Mouse (Mus musculus) hindbrain, embryonic 11.5 days (tissue): ENCODE data around the gene Mnat1. TPM values are rescaled to one million over a fixed set of nuclear protein-coding genes. Genes with fewer than 3 reads are reported as not detected.
"Not testable (repeated sequence)": the region's sequence is repeated elsewhere in the genome, so short reads cannot be mapped to it uniquely, and the experiment has no call there.

Experiments
- ATAC-seq: fragments of 200-750 bp; cut with Nextera tagmentation; 2 replicates; pipeline ENCODE4 v1.8.0; 2017; ENCODE audit warnings: mild to moderate bottlenecking, moderate TSS enrichment, moderate library complexity; ENCODE audit not compliant: low FRiP score
- DNase-seq: peaks from one replicate; pipeline ENCODE4 v3.0.0-alpha.2; 2015; ENCODE audit warnings: low spot score
- H3K27ac ChIP-seq: fragments of 300-500 bp; sonication (generic); 2 replicates; pipeline ENCODE4 v1.5.1; 2014; ENCODE audit warnings: mild to moderate bottlenecking, low read depth, low read length
- H3K27me3 ChIP-seq: fragments of 300-500 bp; sonication (generic); 2 replicates; pipeline ENCODE4 v1.6.1; 2014; ENCODE audit warnings: mild to moderate bottlenecking, low read length, moderate library complexity, mixed read lengths; ENCODE audit not compliant: control insufficient read depth, insufficient read depth
- H3K36me3 ChIP-seq: fragments of 300-500 bp; sonication (generic); 2 replicates; pipeline ENCODE4 v1.6.1; 2014; ENCODE audit warnings: mild to moderate bottlenecking, low read length, moderate library complexity, mixed read lengths; ENCODE audit not compliant: control insufficient read depth, insufficient read depth
- H3K4me1 ChIP-seq: fragments of 300-500 bp; sonication (generic); replicated peaks from 2 replicates; pipeline ENCODE4 v1.6.1; 2014; ENCODE audit warnings: low read length, mixed read lengths; ENCODE audit not compliant: control insufficient read depth, insufficient read depth
- H3K4me2 ChIP-seq: fragments of 300-500 bp; sonication (generic); replicated peaks from 2 replicates; pipeline ENCODE4 v1.6.1; 2014; ENCODE audit warnings: mild to moderate bottlenecking, low read depth, low read length
- H3K4me3 ChIP-seq: fragments of 300-500 bp; sonication (generic); 2 replicates; pipeline ENCODE4 v1.5.1; 2014; ENCODE audit warnings: low read depth, low read length
- H3K9ac ChIP-seq: fragments of 300-500 bp; sonication (generic); 2 replicates; pipeline ENCODE4 v1.6.1; 2014; ENCODE audit warnings: low read depth, low read length
- H3K9me3 ChIP-seq: fragments of 300-500 bp; sonication (generic); 2 replicates; pipeline ENCODE4 v1.6.1; 2016; ENCODE audit warnings: low read length; ENCODE audit not compliant: control insufficient read depth
- whole genome bisulfite sequencing: fragments of 180-500 bp; shearing (Covaris S2); extraction: QIAGEN DNeasy Blood & Tissue Kit; methylation state at CpG from one replicate; pipeline ENCODE4 v1.1.7; 2014; 5-methylcytosine and 5-hydroxymethylcytosine counted together
- polyA plus RNA-seq: library from polyadenylated mRNA; unstranded; fragments of >200 nt; fragmentation: Nextera tagmentation; extraction: Ambion mirVana; gene quantifications from 2 replicates; pipeline ENCODE4 v1.2.1, GENCODE M21; 2014

Gene Mnat1
- polyA plus RNA-seq, 1 experiment from 2014 or later: 36.7 TPM

DNA sequence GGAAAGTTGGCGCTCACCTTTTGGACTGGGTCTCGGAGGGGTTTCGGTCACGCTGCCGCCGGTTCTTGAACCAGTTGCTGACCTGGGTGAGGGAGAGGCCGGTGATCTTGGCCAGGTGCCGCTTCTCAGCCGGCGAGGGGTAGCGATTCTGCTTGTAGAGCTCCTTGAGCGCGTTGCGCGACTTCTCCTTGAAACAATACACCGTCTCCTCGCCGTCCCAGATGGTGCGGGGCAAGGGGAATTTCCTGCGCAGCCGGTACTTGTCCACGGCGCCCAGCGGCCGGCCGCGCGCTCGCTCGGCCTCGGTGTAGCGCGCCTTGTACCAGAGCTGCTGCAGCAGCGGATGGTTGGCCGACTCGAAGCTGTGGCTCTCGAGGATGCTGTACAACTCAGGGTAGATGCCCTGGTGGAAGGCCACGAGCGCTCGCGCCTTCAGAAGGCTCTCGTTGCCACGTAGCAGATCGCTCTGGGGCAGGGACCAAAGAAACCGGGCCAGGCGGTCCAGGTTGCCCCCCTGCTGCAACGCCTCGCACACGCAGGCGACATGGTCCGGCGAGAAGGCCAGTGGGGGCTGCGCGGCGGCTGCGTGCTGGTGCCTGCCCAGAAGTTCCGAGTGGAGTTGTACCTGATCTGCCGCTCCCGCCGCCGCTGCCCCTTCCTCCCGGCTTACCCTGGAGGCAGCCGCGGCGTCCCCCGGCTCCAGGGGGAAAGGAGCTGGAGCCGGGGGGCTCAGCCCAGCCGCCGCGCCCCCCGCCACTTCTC is 11.0 kb upstream of the Mnat1 start:
- Histone ChIP-seq H3K4me2 (peak overlapping the region; percentile 99), H3K27ac (peak overlapping the region; percentile 82), H3K9me3 (no peaks in the 10 kb centered on the region), H3K9ac (peak overlapping the region; percentile 79), H3K4me3 (peak overlapping the region; percentile 74), H3K4me1 (no peaks in the 10 kb centered on the region), H3K27me3 (peaks cover 9% of the 10 kb centered on the region; the same call in 1 of the 2 replicates), H3K36me3 (no peaks in the 10 kb centered on the region)
- WGBS: under 1% methylated on average over 67 of the region's 71 CpGs
- ATAC-seq: peak; percentile 75
- DNase-seq: peak; percentile 73

DNA sequence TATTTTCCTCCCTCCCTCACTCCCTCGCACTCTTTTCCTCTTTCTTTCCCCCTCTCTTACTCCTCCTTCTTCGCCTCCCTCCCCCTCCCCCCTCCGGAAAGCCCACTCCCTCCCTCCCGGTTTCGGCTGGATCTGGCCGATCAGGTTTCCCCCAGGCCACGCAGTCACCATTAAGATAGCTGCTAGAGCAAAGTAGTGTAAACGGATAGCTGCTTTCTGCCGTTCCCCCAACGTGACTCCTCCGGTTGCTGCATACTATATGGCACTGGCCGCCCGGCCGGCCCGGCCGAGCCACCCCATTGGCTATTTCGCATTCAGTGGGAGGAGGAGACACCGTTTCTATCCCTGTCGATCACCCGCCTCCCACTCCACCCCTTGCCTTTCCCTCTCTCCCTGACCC is 10.3 kb upstream of the Mnat1 start, which contains the start of gene Six4:
Six4 (minus strand) TSS at position 261 of the 400 bp plus-strand sequence.
- DNase-seq (peak; percentile 84), ATAC-seq (peak; percentile 88)
- H3K27me3 ChIP-seq: peaks cover 9% of the 10 kb centered on the region; the same call in 1 of the 2 replicates
- H3K9me3 ChIP-seq: no peaks in the 10 kb centered on the region
- no peaks in the 10 kb centered on the region for H3K36me3 ChIP-seq
- H3K27ac ChIP-seq: peak within 1 kb of the TSS; percentile 82
- no peaks in the 10 kb centered on the region for H3K4me1 ChIP-seq
- peak within 1 kb of the TSS; percentile 74 for H3K4me3 ChIP-seq
- WGBS: 0% methylated on average over 20 of the region's 20 CpGs
- H3K9ac ChIP-seq: peak within 1 kb of the TSS; percentile 79
- peak within 1 kb of the TSS; percentile 99 for H3K4me2 ChIP-seq

DNA sequence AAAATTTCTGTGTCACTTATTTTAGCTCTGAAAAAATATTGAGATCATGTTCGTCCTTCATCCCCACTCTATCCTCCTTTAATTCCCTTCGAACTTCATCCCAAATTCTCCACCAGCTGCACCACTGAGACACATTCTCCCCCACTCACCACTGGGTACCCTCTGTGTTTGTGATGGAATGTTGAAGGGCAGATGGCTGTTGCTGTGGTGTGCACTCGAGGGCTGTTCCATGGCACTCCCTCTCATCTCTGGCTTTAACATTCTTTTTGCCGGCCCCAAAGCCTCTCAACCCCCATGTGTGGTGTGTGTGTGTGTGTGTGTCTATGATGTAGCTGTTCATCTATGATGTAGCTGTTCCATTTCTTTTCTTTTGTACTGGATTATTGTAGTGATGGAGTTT is 1.7 kb downstream of the Mnat1 start:
- 76% methylated on average over 4 of the region's 4 CpGs for WGBS

DNA sequence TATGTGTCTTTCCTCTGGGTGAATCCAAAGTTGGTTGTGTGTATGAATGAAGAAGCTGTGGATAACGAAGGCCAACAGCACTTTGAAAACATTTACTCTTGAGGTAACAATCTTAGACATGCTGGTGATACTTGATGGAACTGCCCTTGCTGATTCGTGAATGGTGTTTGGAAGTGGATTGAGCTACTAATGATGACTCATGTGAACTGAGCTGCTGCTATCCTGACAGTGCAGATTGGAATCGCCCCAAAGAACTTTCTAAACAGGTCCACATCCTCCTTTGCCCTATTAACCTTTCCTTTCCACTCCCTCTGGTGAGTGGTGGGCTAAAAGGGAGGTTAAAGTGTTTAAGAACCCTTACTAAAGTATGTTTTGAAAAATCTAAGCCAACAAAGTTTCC is 17.2 kb downstream of the Mnat1 start:
- Histone ChIP-seq H3K4me3 (no peak overlapping the region), H3K9ac (no peak overlapping the region), H3K4me2 (no peak overlapping the region), H3K4me1 (no peaks in the 10 kb centered on the region), H3K27ac (no peak overlapping the region), H3K27me3 (no peaks in the 10 kb centered on the region), H3K36me3 (no peaks in the 10 kb centered on the region), H3K9me3 (no peaks in the 10 kb centered on the region)
- no peak for ATAC-seq
- 91% methylated on average over 3 of the region's 3 CpGs for WGBS
- no peak for DNase-seq

More for the DNA sequence above, 1.7 kb downstream of the Mnat1 start:
- H3K4me3 ChIP-seq: no peak overlapping the region
- no peak overlapping the region for H3K27ac ChIP-seq
- H3K9me3 ChIP-seq: no peaks in the 10 kb centered on the region
- no peak overlapping the region for H3K4me2 ChIP-seq
- no peak overlapping the region for H3K9ac ChIP-seq
- no peaks in the 10 kb centered on the region for H3K4me1 ChIP-seq
- no peaks in the 10 kb centered on the region for H3K27me3 ChIP-seq
- H3K36me3 ChIP-seq: no peaks in the 10 kb centered on the region
- DNase-seq (no peak), ATAC-seq (no peak)

DNA sequence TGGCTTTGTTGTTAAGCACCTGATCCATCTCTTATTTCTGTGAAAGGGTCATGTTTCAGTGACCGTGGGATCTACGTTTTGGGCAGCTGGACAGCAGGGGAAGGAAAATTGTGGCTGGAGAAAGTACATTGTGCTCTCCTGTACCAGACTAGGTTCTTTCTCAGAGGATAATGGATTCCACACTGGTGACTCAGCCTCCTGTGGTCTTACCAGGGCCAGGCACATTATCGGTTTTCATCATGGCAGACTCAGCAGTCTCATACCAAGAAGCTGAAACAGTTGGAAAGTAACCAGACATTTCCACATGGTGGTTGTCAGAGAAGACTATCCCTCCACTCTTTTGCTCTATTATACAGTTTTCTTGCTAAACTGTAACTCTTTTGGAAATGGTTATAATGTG is 23.7 kb downstream of the Mnat1 start:
- 54% methylated on average over 3 of the region's 3 CpGs for WGBS
- no peak overlapping the region for H3K9ac ChIP-seq

DNA sequence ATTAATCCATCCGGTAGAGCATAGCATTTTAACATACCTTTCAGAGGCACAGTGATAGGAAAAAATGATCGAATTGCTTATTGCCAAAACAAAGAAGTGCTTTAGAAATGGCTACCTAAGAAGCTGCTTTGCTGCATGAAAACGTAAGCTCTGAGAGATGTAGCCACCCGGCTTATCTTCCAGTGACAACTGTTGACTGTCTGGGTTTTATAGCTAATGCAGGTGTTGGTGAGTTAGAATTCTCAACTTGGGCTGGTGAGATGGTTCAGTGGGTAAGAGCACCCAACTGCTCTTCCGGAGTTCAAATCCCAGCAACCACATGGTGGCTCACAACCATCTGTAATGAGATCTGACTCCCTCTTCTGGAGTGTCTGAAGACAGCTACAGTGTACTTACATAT is 27.5 kb downstream of the Mnat1 start:
- H3K9ac ChIP-seq, H3K4me1 ChIP-seq, H3K27ac ChIP-seq, ATAC-seq, H3K4me2 ChIP-seq, H3K27me3 ChIP-seq, H3K36me3 ChIP-seq, DNase-seq, H3K9me3 ChIP-seq, H3K4me3 ChIP-seq: not testable (repeated sequence)
- 95% methylated on average over 5 of the region's 5 CpGs for WGBS

More for the DNA sequence above, 23.7 kb downstream of the Mnat1 start:
- Histone ChIP-seq H3K4me3 (no peak overlapping the region), H3K27me3 (no peaks in the 10 kb centered on the region), H3K4me2 (no peak overlapping the region), H3K36me3 (no peaks in the 10 kb centered on the region), H3K9me3 (no peaks in the 10 kb centered on the region), H3K27ac (no peak overlapping the region), H3K4me1 (no peaks in the 10 kb centered on the region)
- DNase-seq: no peak
- no peak for ATAC-seq

DNA sequence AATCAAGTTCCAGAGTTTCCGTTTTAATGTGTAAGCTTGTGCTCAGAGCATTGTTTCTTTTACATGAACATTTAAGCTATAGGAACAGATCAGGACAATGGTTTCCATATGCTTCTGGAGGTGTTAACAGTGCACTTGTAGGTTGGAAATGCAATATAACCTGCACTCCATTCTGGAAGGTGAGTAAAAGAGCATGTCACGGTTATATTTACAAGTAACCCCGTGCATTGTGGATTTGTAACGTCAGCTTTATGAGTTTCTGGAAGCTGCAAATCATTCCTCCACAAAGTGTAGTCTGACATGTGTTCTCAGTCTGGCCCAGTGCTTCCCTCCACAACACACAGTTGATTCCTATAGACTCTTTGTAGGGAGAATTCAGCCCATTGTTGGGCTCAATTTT is 30.6 kb downstream of the Mnat1 start:
- H3K27me3 ChIP-seq: no peaks in the 10 kb centered on the region
- DNase-seq (no peak), ATAC-seq (no peak)
- no peaks in the 10 kb centered on the region for H3K9me3 ChIP-seq
- 96% methylated on average over 4 of the region's 4 CpGs for WGBS
- H3K27ac ChIP-seq: no peak overlapping the region
- H3K4me1 ChIP-seq: no peaks in the 10 kb centered on the region
- no peak overlapping the region for H3K9ac ChIP-seq
- H3K4me2 ChIP-seq: no peak overlapping the region
- H3K4me3 ChIP-seq: no peak overlapping the region
- H3K36me3 ChIP-seq: no peaks in the 10 kb centered on the region

DNA sequence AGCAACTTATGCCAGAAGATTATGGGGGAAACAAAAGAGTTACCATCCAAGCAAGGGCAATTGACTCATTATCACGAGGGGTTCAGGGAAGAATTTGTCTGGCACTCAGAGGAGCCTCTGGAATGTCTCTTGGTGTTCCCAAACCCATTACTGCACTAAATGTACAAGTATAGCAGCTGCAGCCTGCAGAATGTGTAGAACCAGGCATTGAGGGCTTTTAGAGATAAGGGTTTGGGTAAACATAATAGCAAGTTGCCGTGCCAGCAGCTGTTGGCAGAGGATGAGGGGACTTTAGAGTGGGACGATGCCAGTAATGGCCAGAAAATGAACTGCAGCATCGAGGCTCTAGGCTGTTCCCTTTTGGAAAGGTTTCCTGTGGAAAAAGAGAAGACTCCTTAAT is 36.8 kb downstream of the Mnat1 start:
- DNase-seq: no peak
- Histone ChIP-seq H3K36me3 (no peaks in the 10 kb centered on the region), H3K4me3 (no peak overlapping the region), H3K27ac (no peak overlapping the region), H3K9me3 (no peaks in the 10 kb centered on the region), H3K9ac (no peak overlapping the region), H3K4me2 (no peak overlapping the region), H3K4me1 (no peaks in the 10 kb centered on the region), H3K27me3 (no peaks in the 10 kb centered on the region)
- ATAC-seq: no peak
- WGBS: 86% methylated on average over 4 of the region's 4 CpGs
